Mouse (Mus musculus) megakaryocyte progenitor cell, adult 5-6 weeks (primary cell): Measurements from ENCODE around the gene Rprd1b. TPM values are rescaled to one million over a fixed set of nuclear protein-coding genes. Genes with fewer than 3 reads are reported as not detected.
A peak's percentile ranks its signal among the peaks of the same experiment; 100 is the strongest.

ENCODE experiments used
- ATAC-seq: replicated peaks from 2 replicates; pipeline ENCODE4 v1.8.0; 2016; ENCODE audit warnings: mild to moderate bottlenecking, moderate TSS enrichment, inconsistent platforms; ENCODE audit not compliant: poor library complexity
- total RNA-seq, 2 experiments: library from RNA; stranded (forward) in 1 of 2; stranded (reverse) in 1 of 2; fragments of 157-497, 149-512 nt in 1 of 2; fragments of 200-1000 nt in 1 of 2; gene quantifications; 2 replicates each; pipeline versions ENCODE4 v1.2.3 to v1.2.4; 2015 to 2017

Rprd1b gene
- total RNA-seq (2015) (30.5 and 38.4 TPM in 2 replicates), total RNA-seq (2017) (18.6 and 23.9 TPM in 2 replicates)

GRCm38 (mm10) chr2:158028354-158028863 is at the start of gene Rprd1b, which contains the start of gene Tti1:
Gene Rprd1b, plus strand, starts transcription at chr2:158028497.
Gene Tti1, minus strand, starts transcription at chr2:158028433.
- peak; percentile 91 for ATAC-seq

- ATAC-seq = no peak
These were observed 49.1 kb upstream of the Rprd1b start for GRCm38 (mm10) chr2:157979241-157979640.

GRCm38 (mm10) chr2:157982727-157983126 is 45.6 kb upstream of the Rprd1b start:
- ATAC-seq = no peak

DNA sequence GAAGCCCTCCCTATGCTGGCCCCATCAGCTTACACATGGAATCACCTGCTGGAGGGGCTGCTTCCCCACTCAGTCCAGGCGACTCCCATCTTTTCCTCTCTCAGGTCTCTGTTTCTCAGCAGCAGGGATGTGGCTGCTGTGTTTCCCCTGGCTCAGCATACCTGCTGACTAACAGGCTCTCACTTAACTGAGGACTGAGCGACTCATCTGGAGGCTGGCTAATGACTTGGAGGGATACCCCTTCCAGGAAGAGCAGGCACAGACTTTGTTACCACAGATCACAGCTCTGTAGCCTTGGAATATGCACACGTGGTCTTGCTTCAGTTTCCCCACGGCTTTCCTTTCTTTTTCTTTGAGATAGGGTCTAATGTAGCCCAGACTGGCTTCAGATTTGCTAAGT is 45.0 kb upstream of the Rprd1b start:
- ATAC-seq = no peak

DNA sequence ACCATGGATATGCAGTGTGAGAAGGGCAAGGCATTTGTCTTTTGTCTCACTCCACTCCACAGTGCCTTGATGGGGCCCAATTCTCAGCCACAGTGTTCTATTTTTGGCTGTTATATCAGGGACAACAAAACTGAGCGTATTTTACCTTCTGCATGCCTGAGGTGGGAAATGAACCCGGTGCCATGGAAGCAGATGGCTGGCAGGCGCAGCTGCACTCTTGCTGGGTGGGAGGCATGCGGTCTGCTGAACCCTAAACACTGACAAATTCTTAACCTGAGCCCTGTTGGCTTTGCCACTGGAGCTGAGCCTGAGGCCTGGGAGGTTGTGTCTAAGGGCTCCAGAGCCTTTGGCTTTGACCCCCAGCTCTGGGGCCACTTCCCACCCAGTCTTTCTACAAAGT is 42.7 kb upstream of the Rprd1b start:
- no peak for ATAC-seq

DNA sequence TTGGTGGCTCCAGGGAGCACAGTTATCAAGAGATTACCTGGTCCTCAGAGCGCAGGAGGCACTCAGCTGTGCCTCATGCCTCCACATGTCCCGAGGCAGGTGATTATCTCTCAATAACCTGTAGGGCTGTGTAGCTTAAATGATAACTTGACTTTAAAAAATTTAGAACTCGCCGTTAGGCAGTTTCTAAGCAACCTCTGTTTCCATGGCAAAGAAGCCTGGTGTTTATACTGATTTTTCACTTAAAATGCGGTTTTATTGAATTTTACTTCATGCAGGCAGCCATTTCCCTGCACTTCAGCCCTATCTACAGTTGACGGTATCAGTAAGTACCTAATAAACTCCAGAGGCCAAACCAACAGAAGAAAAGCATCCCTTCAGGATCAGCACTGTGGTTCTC is 42.1 kb upstream of the Rprd1b start:
- ATAC-seq = no peak

GRCm38 (mm10) chr2:157988416-157989190 is 39.7 kb upstream of the Rprd1b start:
- 0 out of 2 replicates have a peak, but pooled peaks have one; percentile 30 for ATAC-seq

- ATAC-seq = peak; percentile 55; the same call in 1 of the 2 replicates
These were observed 38.4 kb upstream of the Rprd1b start for GRCm38 (mm10) chr2:157989946-157990345.

GRCm38 (mm10) chr2:157991026-157991425 is 37.3 kb upstream of the Rprd1b start:
- peak; percentile 89 for ATAC-seq

DNA sequence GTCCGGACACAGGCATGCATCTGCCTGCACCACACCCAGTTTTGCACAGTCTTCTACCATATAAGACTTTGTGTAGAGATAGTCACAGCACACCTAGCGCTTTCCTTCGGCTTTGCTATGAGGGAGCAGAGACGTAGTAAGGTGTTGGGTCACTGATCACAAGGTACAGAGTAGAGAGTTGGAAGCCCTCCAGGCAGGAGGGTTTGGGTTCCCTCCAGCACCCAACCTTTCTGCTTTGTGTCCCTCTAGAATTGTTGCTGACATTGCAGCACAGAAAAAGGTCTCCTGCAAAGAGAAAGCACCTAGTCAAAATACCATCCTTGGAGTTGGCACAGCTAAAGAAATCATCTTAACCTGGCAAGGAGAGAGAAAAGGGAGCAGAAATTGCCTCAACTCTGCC is 35.8 kb upstream of the Rprd1b start:
- ATAC-seq = no peak

DNA sequence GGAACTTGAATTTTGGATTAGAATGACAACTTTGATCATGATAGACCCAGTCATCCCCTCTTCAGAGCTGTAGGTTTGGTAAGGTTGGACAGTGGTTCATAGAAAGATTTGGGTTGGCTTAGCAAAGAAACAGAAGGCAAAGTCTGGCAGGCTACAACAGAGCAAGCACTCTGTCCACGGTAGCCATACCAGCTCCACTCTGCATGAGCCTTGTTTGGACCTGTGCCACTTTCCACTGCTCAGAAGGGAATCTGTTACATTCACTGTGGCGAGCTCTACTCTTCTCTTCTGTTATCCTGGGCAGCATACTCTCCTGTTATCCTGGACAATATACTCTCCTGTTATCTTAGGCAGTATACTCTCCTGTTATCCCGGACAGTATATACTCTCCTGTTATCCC is 29.5 kb upstream of the Rprd1b start:
- no peak for ATAC-seq

DNA sequence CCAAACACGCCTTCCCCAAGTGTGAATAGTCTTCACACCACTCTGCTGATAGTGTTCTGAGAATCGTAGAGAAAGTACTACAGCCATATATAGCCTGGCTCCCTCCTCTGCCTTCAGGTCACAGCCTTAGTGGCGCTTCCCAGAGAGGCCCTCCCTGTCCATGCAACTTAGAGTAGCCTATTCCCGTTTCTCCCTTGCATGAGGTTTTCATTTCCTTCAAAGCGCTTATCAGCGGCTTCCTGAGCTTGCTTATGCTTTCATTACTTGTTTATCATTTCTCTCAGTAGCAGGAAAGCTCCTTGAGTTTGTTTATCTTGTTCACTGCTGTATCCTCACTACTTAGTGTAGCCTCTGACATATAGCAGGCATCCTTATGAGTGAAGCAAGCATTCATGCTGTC is 23.7 kb upstream of the Rprd1b start:
- no peak for ATAC-seq

- ATAC-seq = no peak
These were observed 22.7 kb upstream of the Rprd1b start for GRCm38 (mm10) chr2:158005641-158006040.

DNA sequence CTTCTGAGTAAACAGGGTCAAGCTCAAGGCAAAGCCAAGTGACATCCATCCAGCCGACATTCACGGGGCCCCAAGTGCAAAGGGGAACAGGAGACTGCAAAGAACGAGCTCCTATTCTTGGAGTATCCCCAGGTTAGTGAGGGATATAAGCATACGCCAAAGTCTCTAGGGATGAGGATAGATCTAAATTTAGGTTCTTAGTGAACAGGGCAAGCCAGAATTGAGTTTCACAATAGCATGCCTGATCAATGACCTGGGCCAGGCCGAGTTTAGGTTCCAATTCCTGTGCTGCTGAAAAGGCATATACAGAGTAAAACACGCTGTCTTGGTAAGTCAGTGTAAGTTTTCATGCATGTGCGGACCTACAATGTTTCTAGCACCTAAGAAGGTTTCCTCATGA is 18.9 kb upstream of the Rprd1b start:
- ATAC-seq = no peak

- no peak for ATAC-seq
These were observed 15.7 kb upstream of the Rprd1b start for GRCm38 (mm10) chr2:158012608-158013007.

GRCm38 (mm10) chr2:158017330-158017729 is 11.0 kb upstream of the Rprd1b start:
- no peak for ATAC-seq

DNA sequence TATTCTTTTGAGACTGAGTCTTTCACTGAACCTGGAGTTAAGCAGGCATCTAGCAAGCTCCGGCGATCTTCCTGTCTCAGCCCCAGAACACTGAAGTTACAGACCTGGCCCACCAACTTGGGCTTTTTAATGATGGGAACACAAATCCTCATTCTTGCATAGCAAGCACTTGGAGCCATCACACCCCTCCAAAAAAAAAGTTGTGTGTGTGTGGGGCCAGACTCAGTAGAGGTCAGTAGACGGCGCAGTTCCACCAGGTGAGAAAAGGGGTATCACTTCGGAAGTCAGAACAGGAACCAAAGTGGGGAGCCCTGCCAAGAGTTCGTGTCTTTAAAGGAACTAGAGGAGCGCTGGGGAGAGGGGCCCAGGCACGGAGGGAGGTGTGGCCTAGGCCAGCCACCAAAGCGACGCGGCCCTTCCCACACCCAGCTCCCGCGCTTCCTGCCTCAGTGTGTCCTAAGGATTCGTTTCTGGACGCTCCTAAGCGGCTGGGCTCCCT is 393 bp upstream of the Rprd1b start:
- ATAC-seq = peak; percentile 70

DNA sequence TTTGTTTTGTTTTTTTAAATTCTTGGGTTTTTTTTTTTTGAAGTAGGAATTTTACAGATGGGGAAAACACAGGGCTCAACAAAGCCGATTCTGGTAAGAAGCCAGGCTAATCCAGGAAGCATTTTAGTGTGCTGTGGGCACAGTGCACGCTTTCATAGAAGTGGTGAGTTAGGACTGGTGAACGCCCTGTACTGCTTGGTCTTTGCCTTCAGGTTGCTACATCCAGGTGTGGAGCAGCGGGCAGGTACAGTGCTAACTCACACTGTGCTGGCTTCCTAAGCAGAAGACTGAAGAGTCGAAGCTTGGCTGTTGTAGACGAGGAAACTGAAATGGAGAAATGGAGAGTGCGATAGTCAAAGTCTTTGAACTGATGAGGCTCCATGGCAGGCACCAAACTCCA is 1.7 kb downstream of the Rprd1b start:
- no peak for ATAC-seq

DNA sequence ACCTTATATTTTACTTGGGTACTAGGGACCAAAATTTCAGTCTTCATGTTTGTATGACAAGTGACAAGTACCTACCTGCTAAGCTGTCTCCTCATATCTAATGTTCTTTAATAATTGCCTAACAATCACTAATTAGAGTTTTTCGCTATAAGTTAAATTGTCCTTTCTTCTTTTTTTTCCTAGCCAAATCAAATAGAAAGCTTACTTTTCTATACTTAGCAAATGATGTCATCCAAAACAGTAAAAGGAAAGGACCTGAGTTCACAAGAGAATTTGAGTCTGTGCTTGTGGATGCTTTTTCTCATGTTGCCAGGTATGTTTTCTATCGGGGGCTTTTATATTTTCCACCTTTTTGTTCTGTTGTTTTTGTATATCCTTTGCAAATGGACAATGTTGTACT is 7.5 kb downstream of the Rprd1b start:
- ATAC-seq = no peak

DNA sequence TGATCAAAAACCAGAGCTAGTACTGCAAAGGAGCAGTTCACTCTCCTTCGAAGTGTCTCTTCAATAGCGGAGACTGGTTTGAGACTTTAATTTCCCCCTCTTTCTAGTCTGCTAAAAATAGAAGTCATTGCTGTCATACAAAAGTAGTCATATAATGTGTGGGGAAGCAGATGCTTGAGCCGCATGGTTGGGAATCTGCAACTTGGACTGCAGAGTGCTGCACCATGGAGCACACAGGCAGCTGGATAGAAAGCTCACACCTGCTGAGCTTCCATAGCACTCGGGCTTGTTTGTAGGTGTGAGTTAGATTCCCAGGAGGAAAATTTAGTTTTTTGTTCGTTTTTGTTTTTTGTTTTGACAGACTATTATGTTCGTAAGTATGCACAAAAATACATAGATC is 8.1 kb downstream of the Rprd1b start:
- ATAC-seq = no peak

- peak; percentile 92 for ATAC-seq
These were observed 8.7 kb downstream of the Rprd1b start for GRCm38 (mm10) chr2:158036953-158037352.

DNA sequence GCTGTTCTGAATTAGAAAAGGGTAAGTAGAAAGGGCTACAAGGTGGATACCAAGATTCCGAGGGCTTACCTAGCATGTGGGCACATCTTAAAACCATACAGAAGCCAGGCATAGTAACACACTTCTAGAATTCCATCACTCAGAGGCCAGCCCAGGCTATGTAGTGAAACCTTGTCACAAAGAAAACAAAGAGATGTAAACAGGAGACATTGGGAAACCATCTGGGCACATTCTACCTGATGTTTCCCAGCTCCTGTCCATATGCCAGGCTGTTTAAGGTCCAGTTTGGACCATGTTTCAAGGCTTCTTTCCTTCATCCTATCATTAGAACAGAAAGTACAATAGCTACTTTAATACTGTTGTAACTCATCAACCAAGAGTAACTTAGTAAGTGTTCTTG is 9.3 kb downstream of the Rprd1b start:
- ATAC-seq = no peak
